Mouse (Mus musculus) gastrocnemius, postnatal 14 days (tissue): Measurements from ENCODE around the gene Zbtb20. TPM values are rescaled to one million over a fixed set of nuclear protein-coding genes. Genes with fewer than 3 reads are reported as not detected.

Source experiments
- microRNA-seq, 2 experiments: library from miRNA; unstranded; fragments of <30 nt; microRNA quantifications; one replicate each; pipeline ENCODE4 v1.2.0; 2021
- total RNA-seq, 2 experiments: library from RNA; stranded (reverse); gene quantifications; 2 replicates each; pipeline ENCODE4 v1.2.3; 2021

The Zbtb20 gene
- total RNA-seq, 2 experiments from 2014 or later: 103 to 113 TPM

Small RNA genes lying within 50 kb of the gene (microRNA-seq; reads per million reads assigned to microRNA genes)
- 0 reads per million in 2 experiments for gene Mir568
